Mouse (Mus musculus) erythroblast, embryonic 14.5 days (primary cell): ENCODE data around the gene Ciz1. TPM values are rescaled to one million over a fixed set of nuclear protein-coding genes. Genes with fewer than 3 reads are reported as not detected.
A peak's percentile ranks its signal among the peaks of the same experiment; 100 is the strongest.

Experiments
- H3K27me3 ChIP-seq: 2 replicates; pipeline ENCODE4 v1.6.1; 2012; ENCODE audit warnings: inconsistent platforms; ENCODE audit not compliant: control insufficient read depth
- H3K36me3 ChIP-seq: 2 replicates; pipeline ENCODE4 v1.6.1; 2012; ENCODE audit warnings: mild to moderate bottlenecking, inconsistent platforms; ENCODE audit not compliant: control insufficient read depth
- H3K4me1 ChIP-seq: 2 replicates; pipeline ENCODE4 v1.6.1; 2012; ENCODE audit warnings: inconsistent platforms; ENCODE audit not compliant: control insufficient read depth
- H3K4me3 ChIP-seq: replicated peaks from 2 replicates; pipeline ENCODE3; 2012; ENCODE audit warnings: moderate library complexity, mild to moderate bottlenecking, inconsistent platforms
- H3K9me3 ChIP-seq: 2 replicates; pipeline ENCODE4 v1.6.1; 2012; ENCODE audit warnings: low read length, inconsistent platforms, mixed read lengths; ENCODE audit not compliant: control insufficient read depth
- GATA1 ChIP-seq: IDR thresholded peaks from 2 replicates; pipeline ENCODE4 v1.6.1; 2012; ENCODE audit warnings: low read length, inconsistent platforms, mixed read lengths
- TAL1 ChIP-seq: IDR thresholded peaks from 3 replicates; pipeline ENCODE4 v1.6.1; 2012; ENCODE audit warnings: low read length, inconsistent platforms, mixed read lengths
- polyA plus RNA-seq: library from polyadenylated mRNA; stranded (reverse); fragments of >175 nt; gene quantifications from 2 replicates; pipeline ENCODE4 v1.2.3, GENCODE M21; 2012

Gene Ciz1
- polyA plus RNA-seq, 1 experiment, result 20.0 TPM

DNA sequence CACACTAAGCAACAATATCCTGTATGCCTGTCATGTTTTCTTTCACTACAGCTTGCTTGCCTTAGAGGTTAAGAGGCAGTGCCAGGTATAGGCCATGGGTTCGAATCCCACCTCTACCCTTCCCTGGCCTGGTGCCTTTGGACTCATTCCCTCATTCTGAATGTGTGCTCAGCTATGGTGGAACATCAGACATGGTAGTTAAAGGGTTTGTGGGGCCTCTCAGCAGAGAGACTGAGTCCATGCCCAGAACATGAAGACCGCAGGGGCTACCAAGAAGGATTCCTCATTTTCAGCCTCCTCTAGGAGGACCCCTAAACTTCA, 8.8 kb upstream of the Ciz1 start:
- H3K27me3 ChIP-seq, result peaks cover 9% of the 10 kb centered on the region
- H3K4me1 ChIP-seq, result no peaks in the 10 kb centered on the region
- H3K4me3 ChIP-seq, result no peak overlapping the region
- TF ChIP-seq TAL1 (no peak), GATA1 (no peak)
- no peaks in the 10 kb centered on the region for H3K9me3 ChIP-seq
- H3K36me3 ChIP-seq, result no peaks in the 10 kb centered on the region

DNA sequence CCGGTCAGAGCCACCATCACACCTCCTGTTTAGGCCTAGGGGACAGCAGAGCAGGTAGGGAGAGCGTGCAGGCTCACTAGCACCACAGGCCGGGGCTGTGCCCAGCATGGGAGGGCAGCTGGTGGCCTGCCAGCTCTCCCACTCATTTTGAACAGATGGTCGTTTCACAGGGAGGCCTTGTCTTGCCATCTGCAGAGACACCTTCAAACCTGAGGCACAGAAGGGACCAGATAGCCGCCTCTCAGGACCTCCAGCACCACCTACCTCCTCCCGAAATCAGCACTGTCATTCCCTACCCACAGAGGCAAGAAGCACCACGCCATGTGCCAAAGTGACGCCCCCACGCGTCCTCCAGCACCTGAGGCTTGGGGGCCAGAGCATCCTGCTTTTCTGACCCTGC, 8.1 kb upstream of the Ciz1 start:
- peaks cover 15% of the 10 kb centered on the region for H3K27me3 ChIP-seq
- H3K36me3 ChIP-seq, result no peaks in the 10 kb centered on the region
- H3K4me1 ChIP-seq, result no peaks in the 10 kb centered on the region
- TF ChIP-seq TAL1, result no peak
- no peak for TF ChIP-seq GATA1
- H3K4me3 ChIP-seq, result no peak overlapping the region
- H3K9me3 ChIP-seq, result no peaks in the 10 kb centered on the region

DNA sequence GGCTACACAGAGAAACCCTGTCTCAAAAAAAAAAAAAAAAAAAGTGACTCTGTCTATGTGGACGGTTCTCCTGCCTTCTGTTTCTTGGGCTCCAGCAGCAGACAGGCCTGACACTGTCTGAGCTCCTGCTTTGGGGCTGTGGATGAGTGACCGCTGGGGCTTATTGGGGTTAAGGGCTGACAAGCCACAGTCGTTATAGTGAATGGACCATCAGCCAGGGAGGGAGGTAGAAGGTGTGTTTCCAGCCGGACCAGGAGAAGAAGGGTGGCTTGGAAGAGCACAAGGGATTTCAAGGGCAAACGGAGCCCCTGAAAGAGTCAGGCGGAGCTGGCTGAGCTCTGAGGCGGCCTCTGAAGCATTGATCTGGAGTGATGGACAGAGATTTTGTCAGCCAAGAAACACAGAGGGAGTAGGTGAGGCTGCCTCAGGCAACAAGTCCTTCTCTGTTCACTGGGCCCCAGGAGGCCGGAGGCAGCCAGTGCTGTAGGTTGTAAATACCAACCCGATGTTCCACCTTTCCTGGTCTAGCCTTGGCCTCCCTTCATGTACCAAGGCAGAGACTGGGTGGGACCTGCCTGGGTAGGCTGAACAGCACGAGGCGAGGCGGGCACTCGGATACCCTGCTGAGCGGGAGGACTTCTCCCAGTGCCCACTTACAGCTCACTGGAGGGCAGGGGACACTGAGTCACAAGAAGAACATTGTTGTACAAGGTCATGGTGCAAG, 7.4 kb upstream of the Ciz1 start:
- Histone ChIP-seq H3K9me3 (no peaks in the 10 kb centered on the region), H3K36me3 (no peaks in the 10 kb centered on the region), H3K4me3 (no peak overlapping the region), H3K4me1 (no peaks in the 10 kb centered on the region), H3K27me3 (peaks cover 22% of the 10 kb centered on the region)
- TF ChIP-seq TAL1 (no peak), GATA1 (no peak)

DNA sequence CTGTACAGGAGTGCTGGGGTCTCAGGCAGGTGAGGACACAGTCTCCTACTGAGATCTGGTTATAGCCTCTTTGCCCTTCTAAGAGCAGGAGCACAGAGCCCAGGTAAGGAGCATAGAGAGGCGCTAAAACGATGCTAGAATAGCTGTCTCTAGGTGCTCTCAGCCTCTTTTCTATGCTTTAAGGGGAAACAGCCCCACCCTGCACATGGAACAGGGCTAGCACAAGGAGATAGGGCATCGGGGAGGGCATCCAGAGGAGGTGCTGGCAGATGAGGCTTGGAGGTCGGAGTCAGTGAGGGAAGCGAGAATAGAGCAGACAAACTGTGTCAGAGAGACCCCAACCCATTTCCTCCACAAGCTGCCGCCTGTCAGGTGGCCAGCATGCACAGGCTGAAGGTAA, 5.1 kb upstream of the Ciz1 start:
- Histone ChIP-seq H3K4me1 (no peaks in the 10 kb centered on the region), H3K36me3 (no peaks in the 10 kb centered on the region), H3K27me3 (peaks cover 42% of the 10 kb centered on the region), H3K9me3 (no peaks in the 10 kb centered on the region), H3K4me3 (no peak overlapping the region)
- TF ChIP-seq TAL1 (no peak), GATA1 (no peak)

DNA sequence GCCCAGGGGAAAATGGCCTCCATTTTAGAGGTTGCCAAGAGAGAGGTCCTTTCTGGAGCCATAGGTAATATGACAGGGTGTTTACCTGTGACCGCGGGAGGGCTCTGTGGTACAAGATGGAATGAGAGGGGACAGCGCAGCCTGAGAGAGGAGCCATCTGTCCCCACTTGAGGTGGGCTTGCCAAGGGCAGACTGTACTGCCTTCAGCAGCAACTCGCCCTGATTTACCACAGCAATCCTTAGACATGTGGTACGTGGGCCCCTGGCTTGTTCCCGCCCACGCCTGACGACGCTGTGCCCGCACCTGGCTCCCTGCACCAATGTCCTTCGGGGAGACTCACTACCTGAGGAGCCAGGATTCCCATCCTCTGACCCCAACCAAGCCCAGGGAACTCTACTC, 3.8 kb upstream of the Ciz1 start:
- no peak overlapping the region for H3K4me3 ChIP-seq
- TF ChIP-seq GATA1 (no peak), TAL1 (no peak)
- no peaks in the 10 kb centered on the region for H3K9me3 ChIP-seq
- H3K36me3 ChIP-seq, result no peaks in the 10 kb centered on the region
- peaks cover 55% of the 10 kb centered on the region for H3K27me3 ChIP-seq
- peaks cover 8% of the 10 kb centered on the region for H3K4me1 ChIP-seq

DNA sequence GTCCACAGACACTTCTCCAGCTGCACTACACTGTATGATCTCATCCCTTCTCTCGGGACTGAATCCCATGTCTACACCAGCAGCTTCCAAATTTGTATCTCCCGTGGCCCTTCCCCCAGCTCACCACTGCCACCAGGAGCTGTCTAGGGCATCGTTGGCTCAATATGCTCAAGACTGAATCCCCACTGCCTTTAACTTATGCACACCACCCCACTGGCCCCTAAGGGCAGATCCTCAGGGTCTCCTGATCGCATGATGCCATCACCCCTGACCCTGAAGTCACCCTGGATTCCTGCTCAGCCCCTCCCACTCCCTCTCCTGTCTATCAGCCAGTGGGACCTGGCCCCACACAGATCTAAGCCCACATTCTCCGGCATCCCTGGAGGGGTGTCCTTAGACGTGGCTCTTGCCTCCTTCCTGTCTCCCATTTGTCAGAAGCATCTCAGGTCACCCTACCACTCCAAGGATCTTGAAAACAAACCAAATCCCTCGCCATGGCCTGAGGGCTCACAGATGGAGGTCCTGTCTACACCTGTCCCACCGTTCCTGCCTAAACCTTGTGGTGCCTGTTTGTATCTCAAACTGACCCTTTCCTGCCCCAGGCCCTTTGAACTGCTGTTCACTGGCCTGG, 2.4 kb upstream of the Ciz1 start:
- H3K27me3 ChIP-seq, result peaks cover 57% of the 10 kb centered on the region
- H3K9me3 ChIP-seq, result no peaks in the 10 kb centered on the region

DNA sequence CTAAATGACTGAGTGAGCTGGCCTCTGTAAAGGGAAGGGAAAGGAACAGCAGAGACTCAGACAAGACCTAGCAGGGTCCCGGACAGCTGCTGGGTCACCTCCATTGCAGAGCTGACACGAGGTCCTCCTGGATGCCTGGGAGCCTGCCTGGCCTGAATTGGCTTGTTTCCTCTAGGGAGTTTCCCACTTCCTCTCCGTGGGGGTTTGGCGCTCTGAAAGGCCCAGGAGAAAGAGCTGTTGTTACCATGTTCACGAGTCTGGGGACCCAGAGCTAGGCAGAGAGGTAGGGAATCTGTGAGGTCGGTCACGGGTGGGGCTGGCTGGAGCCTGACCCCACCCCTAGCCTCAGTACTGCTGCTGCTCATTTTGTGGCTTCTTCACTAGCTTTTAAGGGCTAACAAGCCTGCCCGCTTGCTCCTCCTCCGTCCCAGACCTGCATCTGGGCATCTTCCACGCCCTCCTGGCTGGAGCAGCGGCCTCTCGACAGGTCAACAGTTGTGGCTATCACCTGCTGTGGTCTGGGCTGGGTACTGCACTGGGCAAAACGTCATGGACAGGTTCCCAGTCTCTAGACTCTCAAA, 1.6 kb upstream of the Ciz1 start:
- H3K36me3 ChIP-seq, result no peaks in the 10 kb centered on the region
- H3K4me1 ChIP-seq, result peaks cover 15% of the 10 kb centered on the region
- no peak overlapping the region for H3K4me3 ChIP-seq
- peaks cover 55% of the 10 kb centered on the region for H3K27me3 ChIP-seq
- TF ChIP-seq TAL1 (no peak), GATA1 (no peak)
- no peaks in the 10 kb centered on the region for H3K9me3 ChIP-seq

More for the DNA sequence above, 2.4 kb upstream of the Ciz1 start:
- H3K36me3 ChIP-seq, result no peaks in the 10 kb centered on the region
- TF ChIP-seq GATA1, result no peak
- TF ChIP-seq TAL1, result no peak
- no peak overlapping the region for H3K4me3 ChIP-seq
- H3K4me1 ChIP-seq, result peaks cover 15% of the 10 kb centered on the region

DNA sequence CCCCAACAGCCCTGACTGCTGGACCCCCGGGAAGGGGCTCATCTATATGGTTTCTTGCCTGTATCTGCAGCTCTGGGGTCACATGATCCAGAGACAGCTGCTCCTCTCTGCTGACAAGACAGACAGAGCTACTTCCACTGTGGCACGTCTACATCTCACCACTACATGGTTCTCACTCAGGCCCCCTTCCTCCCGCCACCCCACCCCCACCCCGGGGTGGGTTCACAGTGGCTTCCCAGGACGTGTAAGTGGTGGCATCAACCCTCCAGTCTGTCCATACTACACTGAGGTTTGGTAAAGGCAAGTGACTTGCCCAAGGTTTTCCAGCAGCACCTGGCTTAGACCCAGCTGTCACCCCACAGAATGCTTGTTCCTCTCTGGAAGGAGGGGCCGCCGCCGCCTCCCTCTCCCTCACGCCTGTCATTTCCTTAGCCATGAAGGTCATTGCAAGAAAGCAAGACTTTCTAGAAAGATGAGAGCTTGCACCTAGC, 611 bp upstream of the Ciz1 start:
- TF ChIP-seq GATA1, result no peak
- TF ChIP-seq TAL1, result no peak
- Histone ChIP-seq H3K4me1 (peaks cover 15% of the 10 kb centered on the region), H3K27me3 (peaks cover 55% of the 10 kb centered on the region), H3K4me3 (no peak overlapping the region), H3K9me3 (no peaks in the 10 kb centered on the region), H3K36me3 (no peaks in the 10 kb centered on the region)

DNA sequence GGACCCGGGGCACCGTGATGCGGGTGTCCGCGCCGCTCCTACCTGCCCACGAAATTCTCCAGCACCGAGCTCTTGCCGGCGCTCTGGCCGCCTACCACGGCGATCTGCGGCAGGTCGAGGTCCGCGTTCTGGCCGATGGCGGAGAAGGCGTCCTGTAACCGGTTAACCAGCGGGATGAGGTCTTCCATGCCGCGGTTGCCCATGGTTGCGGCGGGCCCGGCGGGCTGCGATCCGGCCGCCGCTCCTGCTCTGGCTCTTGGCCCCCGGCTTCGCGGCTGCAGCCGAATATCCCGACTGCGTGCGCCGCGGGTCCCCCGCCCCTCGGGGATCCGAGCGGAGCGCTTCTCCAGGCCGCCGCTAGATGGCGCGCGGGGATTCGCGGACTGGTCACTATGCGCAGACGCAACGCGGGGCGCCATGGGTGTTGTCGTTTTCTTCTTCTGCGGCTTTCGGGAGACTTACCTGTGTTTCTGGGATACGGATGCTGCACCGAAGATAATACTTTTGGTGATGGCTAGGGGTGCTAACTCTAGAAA, 948 bp downstream of the Ciz1 start, which contains the start of gene Dnm1:
Gene Dnm1 (minus strand): TSS at position 332 of the 536 bp plus-strand sequence.
- Histone ChIP-seq H3K27me3 (peaks cover 56% of the 10 kb centered on the region), H3K4me3 (peak within 1 kb of the TSS; percentile 59), H3K36me3 (no peaks in the 10 kb centered on the region), H3K9me3 (no peaks in the 10 kb centered on the region), H3K4me1 (peaks cover 15% of the 10 kb centered on the region)
- no peak for TF ChIP-seq TAL1
- TF ChIP-seq GATA1, result no peak
